Mouse (Mus musculus) spleen, adult 2 months (tissue): ENCODE measurements around the gene Gatad2a.

ENCODE experiments used
- CTCF ChIP-seq: fragments of 200-500 bp; IDR thresholded peaks from 2 replicates; pipeline ENCODE4 v1.5.1; 2011; ENCODE audit warnings: mild to moderate bottlenecking, inconsistent platforms; ENCODE audit not compliant: insufficient read depth, insufficient read length, insufficient replicate concordance; ENCODE audit errors: extremely low read depth
- POLR2A ChIP-seq: fragments of 200-500 bp; IDR thresholded peaks from 2 replicates; pipeline ENCODE4 v1.6.1; 2011; ENCODE audit warnings: low read depth, low read length, inconsistent platforms

DNA sequence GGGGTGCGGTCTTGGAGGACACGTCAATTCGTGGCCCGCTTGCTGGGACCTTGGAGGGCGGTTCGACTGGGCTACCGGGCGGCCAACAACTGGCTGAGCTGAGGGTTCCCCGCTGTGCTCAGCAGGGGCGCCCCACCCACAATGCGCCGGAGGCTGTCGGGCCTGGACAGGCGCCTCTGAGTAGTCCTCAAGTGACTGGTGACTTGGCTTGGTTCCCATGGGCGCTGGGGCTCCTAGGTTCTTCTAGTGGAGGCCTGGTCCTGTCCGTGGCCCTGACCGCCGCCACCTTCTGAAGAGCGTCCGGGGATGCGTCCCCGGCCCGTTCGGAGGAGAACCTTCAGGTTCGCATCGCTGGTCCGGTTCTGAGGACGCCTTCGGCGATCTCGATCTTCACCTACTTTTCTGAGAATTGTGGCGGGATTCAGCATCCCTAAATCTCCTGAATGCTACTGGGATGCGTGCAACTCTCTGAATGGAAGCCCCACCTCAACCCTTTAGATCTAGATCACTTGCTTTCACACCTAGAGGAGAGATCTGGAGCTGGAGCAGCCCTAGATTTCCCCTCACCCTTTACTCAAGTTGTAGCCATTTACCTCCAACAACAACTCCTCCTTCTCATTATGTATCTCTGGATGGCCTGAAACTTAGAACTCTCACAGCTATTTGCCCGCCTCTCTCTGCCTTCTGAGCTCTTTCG, 553 bp upstream of the Gatad2a start:
- TF ChIP-seq POLR2A (peak; percentile 55), CTCF (no peak)
